Mouse (Mus musculus): ENCODE measurements around the gene Pax5. TPM values are rescaled to one million over a fixed set of nuclear protein-coding genes. Genes with fewer than 3 reads are reported as not detected.

Pax5 gene
- polyA plus RNA-seq, 1 experiment from 2014 or later = 0.54 TPM

GRCm38 (mm10) chr4:44536794-44537193, 173.5 kb downstream of the Pax5 start:
- Histone ChIP-seq H3K27me3 (ENCODE audit: control insufficient read depth, insufficient read depth, low read depth, low read length) (no peaks in the 10 kb centered on the region), H3K4me2 (ENCODE audit: low read depth, low read length) (no peak overlapping the region), H3K27ac (ENCODE audit: low read length) (no peak overlapping the region), H3K4me3 (ENCODE audit: low read depth, low read length) (no peak overlapping the region), H3K36me3 (ENCODE audit: control insufficient read depth, insufficient read depth) (no peaks in the 10 kb centered on the region), H3K4me1 (ENCODE audit: control insufficient read depth, low read depth, low read length) (no peaks in the 10 kb centered on the region), H3K9me3 (replicated peaks; ENCODE audit: control insufficient read depth, low read length) (no peaks in the 10 kb centered on the region), H3K9ac (ENCODE audit: low read depth, low read length) (no peak overlapping the region)
- whole genome bisulfite sequencing (ENCODE audit: insufficient replicate concordance) = 53% methylated on average over 4 of the region's 4 CpGs
- no peak for ATAC-seq (ENCODE audit: low read depth)

- 62% methylated on average over 4 of the region's 4 CpGs for WGBS (ENCODE audit: insufficient replicate concordance)
These were observed 174.6 kb downstream of the Pax5 start for GRCm38 (mm10) chr4:44535646-44536045.

GRCm38 (mm10) chr4:44533286-44533685, 177.0 kb downstream of the Pax5 start:
- no peaks in the 10 kb centered on the region for H3K4me1 ChIP-seq (ENCODE audit: control insufficient read depth, low read depth, low read length)
- no peaks in the 10 kb centered on the region for H3K36me3 ChIP-seq (ENCODE audit: control insufficient read depth, insufficient read depth)
- 63% methylated on average over 5 of the region's 5 CpGs for WGBS (ENCODE audit: insufficient replicate concordance)

More at GRCm38 (mm10) chr4:44535646-44536045, 174.6 kb downstream of the Pax5 start:
- Histone ChIP-seq H3K4me3 (ENCODE audit: low read depth, low read length) (no peak overlapping the region), H3K27me3 (ENCODE audit: control insufficient read depth, insufficient read depth, low read depth, low read length) (no peaks in the 10 kb centered on the region), H3K4me1 (ENCODE audit: control insufficient read depth, low read depth, low read length) (no peaks in the 10 kb centered on the region), H3K9ac (ENCODE audit: low read depth, low read length) (no peak overlapping the region), H3K36me3 (ENCODE audit: control insufficient read depth, insufficient read depth) (no peaks in the 10 kb centered on the region), H3K4me2 (ENCODE audit: low read depth, low read length) (no peak overlapping the region), H3K27ac (ENCODE audit: low read length) (no peak overlapping the region), H3K9me3 (replicated peaks; ENCODE audit: control insufficient read depth, low read length) (no peaks in the 10 kb centered on the region)
- ATAC-seq (ENCODE audit: low read depth) = no peak

GRCm38 (mm10) chr4:44532731-44533130, 177.6 kb downstream of the Pax5 start:
- Histone ChIP-seq H3K4me2 (ENCODE audit: low read depth, low read length) (no peak overlapping the region), H3K9ac (ENCODE audit: low read depth, low read length) (no peak overlapping the region), H3K27ac (ENCODE audit: low read length) (no peak overlapping the region), H3K9me3 (replicated peaks; ENCODE audit: control insufficient read depth, low read length) (no peaks in the 10 kb centered on the region), H3K4me3 (ENCODE audit: low read depth, low read length) (no peak overlapping the region), H3K4me1 (ENCODE audit: control insufficient read depth, low read depth, low read length) (no peaks in the 10 kb centered on the region), H3K27me3 (ENCODE audit: control insufficient read depth, insufficient read depth, low read depth, low read length) (no peaks in the 10 kb centered on the region), H3K36me3 (ENCODE audit: control insufficient read depth, insufficient read depth) (no peaks in the 10 kb centered on the region)
- no peak for ATAC-seq (ENCODE audit: low read depth)
- WGBS (ENCODE audit: insufficient replicate concordance) = 36% methylated on average over 5 of the region's 5 CpGs

More at GRCm38 (mm10) chr4:44533286-44533685, 177.0 kb downstream of the Pax5 start:
- Histone ChIP-seq H3K9me3 (replicated peaks; ENCODE audit: control insufficient read depth, low read length) (no peaks in the 10 kb centered on the region), H3K4me3 (ENCODE audit: low read depth, low read length) (no peak overlapping the region), H3K27ac (ENCODE audit: low read length) (no peak overlapping the region), H3K4me2 (ENCODE audit: low read depth, low read length) (no peak overlapping the region), H3K27me3 (ENCODE audit: control insufficient read depth, insufficient read depth, low read depth, low read length) (no peaks in the 10 kb centered on the region), H3K9ac (ENCODE audit: low read depth, low read length) (no peak overlapping the region)
- ATAC-seq (ENCODE audit: low read depth) = no peak

- no peaks in the 10 kb centered on the region for H3K9me3 ChIP-seq (replicated peaks; ENCODE audit: control insufficient read depth, low read length)
- no peaks in the 10 kb centered on the region for H3K36me3 ChIP-seq (ENCODE audit: control insufficient read depth, insufficient read depth)
- no peak for ATAC-seq (ENCODE audit: low read depth)
- WGBS (ENCODE audit: insufficient replicate concordance) = 57% methylated on average over 3 of the region's 3 CpGs
- H3K27ac ChIP-seq (ENCODE audit: low read length) = no peak overlapping the region
- H3K4me1 ChIP-seq (ENCODE audit: control insufficient read depth, low read depth, low read length) = no peaks in the 10 kb centered on the region
- H3K9ac ChIP-seq (ENCODE audit: low read depth, low read length) = no peak overlapping the region
- no peak overlapping the region for H3K4me2 ChIP-seq (ENCODE audit: low read depth, low read length)
- no peaks in the 10 kb centered on the region for H3K27me3 ChIP-seq (ENCODE audit: control insufficient read depth, insufficient read depth, low read depth, low read length)
- H3K4me3 ChIP-seq (ENCODE audit: low read depth, low read length) = no peak overlapping the region
These were observed 185.0 kb downstream of the Pax5 start for GRCm38 (mm10) chr4:44525336-44525735.

- no peaks in the 10 kb centered on the region for H3K4me1 ChIP-seq (ENCODE audit: control insufficient read depth, low read depth, low read length)
- ATAC-seq (ENCODE audit: low read depth) = no peak
- H3K36me3 ChIP-seq (ENCODE audit: control insufficient read depth, insufficient read depth) = no peaks in the 10 kb centered on the region
These were observed 191.4 kb downstream of the Pax5 start for GRCm38 (mm10) chr4:44518923-44519322.

GRCm38 (mm10) chr4:44513981-44514380, 196.3 kb downstream of the Pax5 start:
- Histone ChIP-seq H3K9me3 (replicated peaks; ENCODE audit: control insufficient read depth, low read length) (no peaks in the 10 kb centered on the region), H3K27ac (ENCODE audit: low read length) (no peak overlapping the region), H3K9ac (ENCODE audit: low read depth, low read length) (no peak overlapping the region), H3K4me3 (ENCODE audit: low read depth, low read length) (no peak overlapping the region), H3K4me1 (ENCODE audit: control insufficient read depth, low read depth, low read length) (no peaks in the 10 kb centered on the region), H3K4me2 (ENCODE audit: low read depth, low read length) (no peak overlapping the region), H3K27me3 (ENCODE audit: control insufficient read depth, insufficient read depth, low read depth, low read length) (no peaks in the 10 kb centered on the region), H3K36me3 (ENCODE audit: control insufficient read depth, insufficient read depth) (no peaks in the 10 kb centered on the region)
- WGBS (ENCODE audit: insufficient replicate concordance) = 61% methylated on average over 4 of the region's 4 CpGs
- ATAC-seq (ENCODE audit: low read depth) = no peak

More at GRCm38 (mm10) chr4:44518923-44519322, 191.4 kb downstream of the Pax5 start:
- Histone ChIP-seq H3K4me3 (ENCODE audit: low read depth, low read length) (no peak overlapping the region), H3K9me3 (replicated peaks; ENCODE audit: control insufficient read depth, low read length) (no peaks in the 10 kb centered on the region), H3K4me2 (ENCODE audit: low read depth, low read length) (no peak overlapping the region), H3K27ac (ENCODE audit: low read length) (no peak overlapping the region), H3K9ac (ENCODE audit: low read depth, low read length) (no peak overlapping the region), H3K27me3 (ENCODE audit: control insufficient read depth, insufficient read depth, low read depth, low read length) (no peaks in the 10 kb centered on the region)
- WGBS (ENCODE audit: insufficient replicate concordance) = 64% methylated on average over 11 of the region's 11 CpGs

- Histone ChIP-seq H3K4me1 (ENCODE audit: control insufficient read depth, low read depth, low read length) (no peaks in the 10 kb centered on the region), H3K9ac (ENCODE audit: low read depth, low read length) (no peak overlapping the region), H3K9me3 (replicated peaks; ENCODE audit: control insufficient read depth, low read length) (no peaks in the 10 kb centered on the region), H3K36me3 (ENCODE audit: control insufficient read depth, insufficient read depth) (no peaks in the 10 kb centered on the region), H3K4me2 (ENCODE audit: low read depth, low read length) (no peak overlapping the region), H3K27ac (ENCODE audit: low read length) (no peak overlapping the region), H3K27me3 (ENCODE audit: control insufficient read depth, insufficient read depth, low read depth, low read length) (no peaks in the 10 kb centered on the region; the same call in 1 of the 2 replicates), H3K4me3 (ENCODE audit: low read depth, low read length) (no peak overlapping the region)
- WGBS (ENCODE audit: insufficient replicate concordance) = 12% methylated on average over 7 of the region's 7 CpGs
- no peak for ATAC-seq (ENCODE audit: low read depth)
These were observed 198.6 kb downstream of the Pax5 start for GRCm38 (mm10) chr4:44511682-44512081.

GRCm38 (mm10) chr4:44508386-44509226, 201.7 kb downstream of the Pax5 start:
- Histone ChIP-seq H3K27me3 (ENCODE audit: control insufficient read depth, insufficient read depth, low read depth, low read length) (no peaks in the 10 kb centered on the region; the same call in 1 of the 2 replicates), H3K27ac (ENCODE audit: low read length) (no peak overlapping the region), H3K36me3 (ENCODE audit: control insufficient read depth, insufficient read depth) (no peaks in the 10 kb centered on the region), H3K9me3 (replicated peaks; ENCODE audit: control insufficient read depth, low read length) (no peaks in the 10 kb centered on the region), H3K4me3 (ENCODE audit: low read depth, low read length) (no peak overlapping the region), H3K9ac (ENCODE audit: low read depth, low read length) (no peak overlapping the region), H3K4me2 (ENCODE audit: low read depth, low read length) (no peak overlapping the region), H3K4me1 (ENCODE audit: control insufficient read depth, low read depth, low read length) (no peaks in the 10 kb centered on the region)
- WGBS (ENCODE audit: insufficient replicate concordance) = 25% methylated on average over 25 of the region's 25 CpGs
- no peak for ATAC-seq (ENCODE audit: low read depth)
